Mouse (Mus musculus): ENCODE data around the gene Nfix.

GRCm38 (mm10) chr8:84814555-84815441, 14.7 kb upstream of the Nfix start:
- TF ChIP-seq CTCF (IDR thresholded peaks at IDR 0.05; ENCODE audit: borderline replicate concordance, extremely low read depth, insufficient read depth, insufficient read length) (no peak), POLR2A (IDR thresholded peaks at IDR 0.05; ENCODE audit: borderline replicate concordance, extremely low read depth, insufficient read depth, insufficient read length, poor library complexity, severe bottlenecking) (no peak)

Data from brain, embryonic 14.5 days (tissue).